Mouse (Mus musculus): Measurements from ENCODE around the gene Aacs.

Gene Aacs

DNA sequence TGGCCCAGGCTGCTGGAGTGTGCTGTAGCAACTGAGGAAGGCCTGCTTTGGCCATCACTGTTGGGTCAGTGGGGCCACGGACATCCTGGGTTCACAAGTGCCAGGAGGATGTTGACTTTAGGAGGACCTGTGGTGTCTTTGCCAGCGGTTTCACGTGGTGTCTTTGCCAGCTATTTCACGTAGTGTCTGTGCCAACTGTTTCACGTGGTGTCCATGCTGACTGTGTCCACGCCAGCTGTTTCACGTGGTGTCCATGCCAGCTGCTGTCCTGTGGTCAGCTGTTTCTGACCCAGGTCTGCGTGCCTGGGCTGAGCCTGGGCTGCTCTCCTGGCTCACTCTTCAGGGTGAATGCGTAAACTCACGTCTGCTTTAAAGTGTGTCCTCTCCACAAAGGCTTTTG lies 20.0 kb downstream of the Aacs start:
- Histone ChIP-seq H3K36me3 (ENCODE audit: control insufficient read depth, insufficient read depth, low read length, poor library complexity, severe bottlenecking) (peaks cover 1% of the 10 kb centered on the region), H3K27me3 (ENCODE audit: control insufficient read depth, insufficient read depth, low read length, poor library complexity, severe bottlenecking) (no peaks in the 10 kb centered on the region)
- no peak for DNase-seq (ENCODE audit: low read depth, low spot score)

- Histone ChIP-seq H3K36me3 (ENCODE audit: control insufficient read depth, insufficient read depth, low read length, poor library complexity, severe bottlenecking) (no peaks in the 10 kb centered on the region; the same call in 1 of the 2 replicates), H3K27me3 (ENCODE audit: control insufficient read depth, insufficient read depth, low read length, poor library complexity, severe bottlenecking) (no peaks in the 10 kb centered on the region)
- DNase-seq (ENCODE audit: low read depth, low spot score): peak; percentile 58
Observed at GRCm38 (mm10) chr5:125497821-125498600, 22.4 kb downstream of the Aacs start.

- Histone ChIP-seq H3K36me3 (ENCODE audit: control insufficient read depth, insufficient read depth, low read length, poor library complexity, severe bottlenecking) (peaks cover 8% of the 10 kb centered on the region), H3K27me3 (ENCODE audit: control insufficient read depth, insufficient read depth, low read length, poor library complexity, severe bottlenecking) (no peaks in the 10 kb centered on the region)
- DNase-seq (ENCODE audit: low read depth, low spot score): no peak
Observed at GRCm38 (mm10) chr5:125501505-125501904, 25.9 kb downstream of the Aacs start.

DNA sequence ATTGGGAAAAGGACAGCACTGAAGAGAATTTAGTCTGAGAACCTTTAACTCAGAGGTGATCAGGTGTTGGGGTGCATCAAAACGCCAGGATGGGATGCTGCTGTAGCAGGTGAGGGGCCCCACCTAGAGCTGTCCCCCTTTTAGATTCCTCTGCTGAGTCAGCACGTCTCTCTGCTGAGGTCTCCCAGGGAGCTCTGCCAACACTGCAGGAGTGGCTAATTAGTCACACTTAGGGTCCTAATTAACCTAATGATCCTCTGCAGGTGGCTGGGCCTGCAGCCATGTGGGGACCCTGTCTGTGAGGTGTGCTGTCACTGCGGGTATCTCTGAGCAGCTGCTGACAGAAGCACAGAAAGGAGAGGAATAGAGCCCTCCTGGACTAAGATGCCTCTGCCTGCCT lies 26.6 kb downstream of the Aacs start:
- Histone ChIP-seq H3K27me3 (ENCODE audit: control insufficient read depth, insufficient read depth, low read length, poor library complexity, severe bottlenecking) (no peaks in the 10 kb centered on the region), H3K36me3 (ENCODE audit: control insufficient read depth, insufficient read depth, low read length, poor library complexity, severe bottlenecking) (peaks cover 8% of the 10 kb centered on the region)
- no peak for DNase-seq (ENCODE audit: low read depth, low spot score)

DNA sequence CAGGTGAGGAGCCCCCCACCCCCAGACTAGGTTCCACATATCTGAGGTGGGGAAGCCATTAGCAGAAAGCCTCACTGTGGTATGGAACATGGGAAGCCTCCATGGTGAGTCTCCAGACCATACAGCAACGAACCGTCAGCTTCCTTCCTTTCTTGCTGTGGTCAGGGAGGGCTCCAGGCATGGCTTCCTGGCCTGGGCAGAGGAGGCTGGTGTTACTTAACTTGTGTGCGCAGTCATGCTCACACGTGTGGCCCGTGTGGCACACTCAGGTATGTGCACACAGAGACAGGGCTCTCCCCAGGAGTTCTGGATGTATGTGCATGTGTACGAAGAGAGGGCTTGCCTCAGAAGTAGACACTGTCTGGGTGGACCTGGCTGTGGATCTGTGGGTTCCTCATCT lies 28.0 kb downstream of the Aacs start:
- Histone ChIP-seq H3K27me3 (ENCODE audit: control insufficient read depth, insufficient read depth, low read length, poor library complexity, severe bottlenecking) (no peaks in the 10 kb centered on the region), H3K36me3 (ENCODE audit: control insufficient read depth, insufficient read depth, low read length, poor library complexity, severe bottlenecking) (peaks cover 8% of the 10 kb centered on the region)
- DNase-seq (ENCODE audit: low read depth, low spot score): no peak

DNA sequence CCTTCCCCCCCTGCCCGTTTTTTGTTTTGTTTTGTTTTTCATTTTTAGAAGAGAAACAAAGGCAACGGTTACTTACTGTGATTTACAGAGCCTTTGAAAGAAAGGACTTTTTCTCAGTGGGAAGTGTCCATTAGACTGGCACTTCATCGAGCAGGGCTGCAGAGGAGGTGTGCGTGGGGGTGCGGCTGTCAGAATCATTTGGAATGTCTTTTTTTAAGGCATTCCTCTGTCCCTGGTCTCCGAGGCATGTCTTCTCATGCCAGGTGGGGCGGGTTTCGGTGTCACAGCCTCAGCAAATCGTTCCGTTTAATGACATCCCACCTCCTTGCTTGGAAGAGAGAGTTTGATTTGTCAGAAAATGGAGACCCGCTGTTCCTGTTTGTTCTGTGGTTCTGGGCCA lies 29.1 kb downstream of the Aacs start:
- DNase-seq (ENCODE audit: low read depth, low spot score): no peak
- peaks cover 8% of the 10 kb centered on the region; the same call in 1 of the 2 replicates for H3K36me3 ChIP-seq (ENCODE audit: control insufficient read depth, insufficient read depth, low read length, poor library complexity, severe bottlenecking)
- H3K27me3 ChIP-seq (ENCODE audit: control insufficient read depth, insufficient read depth, low read length, poor library complexity, severe bottlenecking): no peaks in the 10 kb centered on the region

GRCm38 (mm10) chr5:125505968-125506367 lies 30.4 kb downstream of the Aacs start:
- DNase-seq (ENCODE audit: low read depth, low spot score): no peak
- H3K36me3 ChIP-seq (ENCODE audit: control insufficient read depth, insufficient read depth, low read length, poor library complexity, severe bottlenecking): peaks cover 8% of the 10 kb centered on the region; the same call in 1 of the 2 replicates

GRCm38 (mm10) chr5:125507582-125507981 lies 32.0 kb downstream of the Aacs start:
- peak; percentile 51 for DNase-seq (ENCODE audit: low read depth, low spot score)
- H3K36me3 ChIP-seq (ENCODE audit: control insufficient read depth, insufficient read depth, low read length, poor library complexity, severe bottlenecking): peaks cover 8% of the 10 kb centered on the region; the same call in 1 of the 2 replicates
- no peaks in the 10 kb centered on the region for H3K27me3 ChIP-seq (ENCODE audit: control insufficient read depth, insufficient read depth, low read length, poor library complexity, severe bottlenecking)

More at GRCm38 (mm10) chr5:125505968-125506367, 30.4 kb downstream of the Aacs start:
- H3K27me3 ChIP-seq (ENCODE audit: control insufficient read depth, insufficient read depth, low read length, poor library complexity, severe bottlenecking): no peaks in the 10 kb centered on the region

DNA sequence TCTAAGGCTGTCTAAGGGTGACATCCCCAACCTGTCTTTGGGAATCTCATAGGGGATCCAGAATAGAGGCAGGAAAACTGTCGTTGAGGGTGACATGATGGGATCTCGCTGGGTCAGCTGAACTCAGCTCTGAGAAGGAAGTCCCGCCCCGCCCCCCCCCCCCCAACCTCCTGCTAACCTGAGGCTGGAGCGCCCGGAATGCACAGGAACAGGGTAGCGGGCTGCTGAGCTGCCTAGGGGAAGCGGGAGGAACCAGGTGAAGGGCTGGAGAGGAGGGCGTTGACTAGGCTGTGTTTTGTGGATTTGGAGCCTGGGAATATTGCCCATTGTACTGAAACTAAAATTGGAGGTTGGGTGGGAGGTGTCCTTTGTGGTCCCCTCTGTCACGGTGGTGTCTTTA lies 32.4 kb downstream of the Aacs start:
- Histone ChIP-seq H3K27me3 (ENCODE audit: control insufficient read depth, insufficient read depth, low read length, poor library complexity, severe bottlenecking) (no peaks in the 10 kb centered on the region), H3K36me3 (ENCODE audit: control insufficient read depth, insufficient read depth, low read length, poor library complexity, severe bottlenecking) (peaks cover 10% of the 10 kb centered on the region)
- DNase-seq (ENCODE audit: low read depth, low spot score): no peak

DNA sequence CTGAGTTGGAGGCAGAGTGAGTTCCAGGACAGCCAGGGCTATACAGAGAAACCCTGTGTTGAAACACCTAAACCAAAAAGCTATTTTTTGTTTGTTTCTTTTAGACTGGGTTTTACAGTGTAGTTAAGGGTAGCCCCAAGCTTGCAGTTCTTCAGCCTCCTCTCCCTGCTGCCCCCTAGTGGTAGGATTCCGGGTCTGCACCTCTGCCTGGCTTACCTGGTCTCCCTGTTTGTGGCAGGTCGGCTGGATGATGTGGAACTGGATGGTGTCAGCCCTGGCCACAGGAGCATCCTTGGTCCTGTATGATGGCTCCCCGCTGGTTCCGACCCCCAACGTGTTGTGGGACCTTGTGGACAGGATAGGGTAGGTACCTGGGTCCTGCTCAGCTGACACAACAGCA lies 33.9 kb downstream of the Aacs start:
- peaks cover 10% of the 10 kb centered on the region for H3K36me3 ChIP-seq (ENCODE audit: control insufficient read depth, insufficient read depth, low read length, poor library complexity, severe bottlenecking)
- peak; percentile 83 for DNase-seq (ENCODE audit: low read depth, low spot score)
- H3K27me3 ChIP-seq (ENCODE audit: control insufficient read depth, insufficient read depth, low read length, poor library complexity, severe bottlenecking): no peaks in the 10 kb centered on the region

DNA sequence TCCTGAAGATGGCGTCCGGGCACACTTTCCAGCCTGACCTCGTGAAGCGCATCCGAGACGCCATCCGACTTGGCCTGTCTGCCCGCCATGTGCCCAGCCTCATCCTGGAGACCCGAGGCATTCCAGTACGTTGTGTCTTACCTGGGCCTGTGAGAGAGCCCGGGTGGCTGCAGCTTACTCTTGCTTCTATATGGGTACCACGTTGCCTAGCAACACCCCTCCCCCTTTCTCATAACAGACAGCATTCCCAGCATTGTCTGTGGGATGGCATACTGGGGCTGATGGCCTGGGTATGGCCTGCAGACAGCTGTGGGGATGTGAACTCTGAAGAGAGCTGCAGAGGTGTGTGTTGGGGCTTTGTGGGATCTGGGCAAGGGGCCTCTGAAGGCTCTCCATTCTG lies 39.4 kb downstream of the Aacs start:
- no peaks in the 10 kb centered on the region for H3K27me3 ChIP-seq (ENCODE audit: control insufficient read depth, insufficient read depth, low read length, poor library complexity, severe bottlenecking)
- H3K36me3 ChIP-seq (ENCODE audit: control insufficient read depth, insufficient read depth, low read length, poor library complexity, severe bottlenecking): peaks cover 4% of the 10 kb centered on the region
- DNase-seq (ENCODE audit: low read depth, low spot score): no peak

GRCm38 (mm10) chr5:125518640-125519039 lies 43.0 kb downstream of the Aacs start:
- Histone ChIP-seq H3K27me3 (ENCODE audit: control insufficient read depth, insufficient read depth, low read length, poor library complexity, severe bottlenecking) (no peaks in the 10 kb centered on the region), H3K36me3 (ENCODE audit: control insufficient read depth, insufficient read depth, low read length, poor library complexity, severe bottlenecking) (no peaks in the 10 kb centered on the region; the same call in none of the 2 replicates)
- peak; percentile 44 for DNase-seq (ENCODE audit: low read depth, low spot score)

DNA sequence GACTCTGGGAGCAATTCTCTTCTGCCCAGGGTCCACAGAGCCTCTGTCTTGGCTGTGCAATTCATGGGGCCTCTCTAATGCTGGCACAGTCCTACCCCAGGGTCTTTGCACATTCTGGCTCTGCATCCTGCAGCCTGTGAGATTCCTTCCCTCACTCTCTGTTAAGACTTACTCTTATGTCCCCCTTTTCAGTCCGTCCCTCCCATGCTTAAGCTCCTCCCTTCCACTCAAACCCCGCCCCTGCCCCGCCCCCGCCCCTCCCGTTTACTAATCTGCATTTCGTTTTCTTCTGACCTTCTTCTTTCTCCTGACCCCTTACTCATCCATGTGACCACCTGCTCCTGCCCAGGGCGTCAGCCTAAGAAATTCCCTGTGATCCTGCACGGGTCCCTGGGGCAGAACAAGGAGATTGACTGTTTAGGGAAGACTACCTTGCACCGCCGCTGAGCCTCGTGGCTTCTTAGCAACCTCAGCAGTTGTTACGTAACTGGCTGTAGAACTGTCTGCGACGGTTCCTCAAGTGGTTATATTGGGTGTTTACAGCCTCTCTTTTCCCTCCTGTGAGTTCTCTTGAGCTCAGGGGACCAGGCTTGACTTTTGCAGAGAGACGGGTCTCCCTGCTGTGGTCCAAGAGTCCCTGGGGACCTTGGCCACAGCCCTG lies 45.4 kb downstream of the Aacs start:
- DNase-seq (ENCODE audit: low read depth, low spot score): peak; percentile 56

DNA sequence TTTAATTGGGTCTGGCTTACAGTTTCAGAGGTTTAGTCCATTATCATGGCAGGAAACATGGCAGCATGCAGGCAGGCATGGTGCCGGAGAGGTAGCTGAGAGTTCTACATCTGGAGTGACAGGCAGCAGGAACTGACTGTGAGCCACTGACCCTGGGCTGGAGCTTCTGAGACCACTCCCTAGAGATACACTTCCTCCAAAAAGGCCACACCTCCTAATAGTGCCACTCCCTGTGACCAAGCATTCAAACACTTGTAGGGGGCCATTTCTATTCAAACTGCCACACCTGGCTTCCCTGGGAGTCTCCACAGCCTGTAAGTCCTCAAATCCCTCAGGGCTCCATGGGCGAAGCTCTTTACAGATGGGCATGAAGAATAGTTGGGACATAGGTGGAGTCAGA lies 47.7 kb downstream of the Aacs start:
- no peaks in the 10 kb centered on the region for H3K27me3 ChIP-seq (ENCODE audit: control insufficient read depth, insufficient read depth, low read length, poor library complexity, severe bottlenecking)
- H3K36me3 ChIP-seq (ENCODE audit: control insufficient read depth, insufficient read depth, low read length, poor library complexity, severe bottlenecking): no peaks in the 10 kb centered on the region
- no peak for DNase-seq (ENCODE audit: low read depth, low spot score)

More for the DNA sequence above, 45.4 kb downstream of the Aacs start:
- Histone ChIP-seq H3K36me3 (ENCODE audit: control insufficient read depth, insufficient read depth, low read length, poor library complexity, severe bottlenecking) (no peaks in the 10 kb centered on the region; the same call in none of the 2 replicates), H3K27me3 (ENCODE audit: control insufficient read depth, insufficient read depth, low read length, poor library complexity, severe bottlenecking) (no peaks in the 10 kb centered on the region)

DNA sequence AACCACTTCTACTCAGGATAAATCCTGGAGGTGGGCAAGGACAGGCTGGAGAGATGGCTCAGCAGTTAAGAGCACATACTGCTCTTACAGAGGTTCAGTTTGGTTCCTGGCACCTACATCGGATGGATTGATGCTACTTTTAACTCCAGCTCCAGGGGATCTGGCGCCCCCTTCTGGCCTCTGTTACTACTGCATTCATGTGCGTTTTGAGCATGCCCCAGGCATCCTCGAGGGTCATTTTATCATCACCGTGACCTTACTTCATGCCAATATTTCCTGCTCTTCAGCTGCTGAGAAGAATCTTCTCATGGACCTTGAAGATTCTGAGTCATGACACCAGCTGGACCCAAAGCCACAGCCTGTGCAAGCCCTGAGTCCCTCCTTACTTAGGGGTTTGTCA lies 49.9 kb downstream of the Aacs start:
- Histone ChIP-seq H3K36me3 (ENCODE audit: control insufficient read depth, insufficient read depth, low read length, poor library complexity, severe bottlenecking) (no peaks in the 10 kb centered on the region), H3K27me3 (ENCODE audit: control insufficient read depth, insufficient read depth, low read length, poor library complexity, severe bottlenecking) (no peaks in the 10 kb centered on the region)
- DNase-seq (ENCODE audit: low read depth, low spot score): peak; percentile 16

All from splenic B cell, adult 2 months (primary cell).